Mouse (Mus musculus) bone marrow, adult 2 months (tissue): Measurements from ENCODE around the gene Spg20.

Experiments
- CTCF ChIP-seq: fragments of 200-500 bp; IDR thresholded peaks from 2 replicates; pipeline ENCODE4 v1.5.1; 2011; ENCODE audit warnings: low read length, control low read depth; ENCODE audit not compliant: control insufficient read depth, insufficient read depth
- POLR2A ChIP-seq: fragments of 200-500 bp; IDR thresholded peaks from 2 replicates; pipeline ENCODE4 v1.6.1; 2011; ENCODE audit warnings: low read depth, mild to moderate bottlenecking, control low read depth, low read length, borderline replicate concordance; ENCODE audit not compliant: control insufficient read depth

- no peak for TF ChIP-seq POLR2A
- TF ChIP-seq CTCF = no peak
Measured at GRCm38 (mm10) chr3:55088359-55088758, 23.5 kb upstream of the Spg20 start.
